ENCODE assay signal across 8 mouse cellular contexts in the genomic region with DNA sequence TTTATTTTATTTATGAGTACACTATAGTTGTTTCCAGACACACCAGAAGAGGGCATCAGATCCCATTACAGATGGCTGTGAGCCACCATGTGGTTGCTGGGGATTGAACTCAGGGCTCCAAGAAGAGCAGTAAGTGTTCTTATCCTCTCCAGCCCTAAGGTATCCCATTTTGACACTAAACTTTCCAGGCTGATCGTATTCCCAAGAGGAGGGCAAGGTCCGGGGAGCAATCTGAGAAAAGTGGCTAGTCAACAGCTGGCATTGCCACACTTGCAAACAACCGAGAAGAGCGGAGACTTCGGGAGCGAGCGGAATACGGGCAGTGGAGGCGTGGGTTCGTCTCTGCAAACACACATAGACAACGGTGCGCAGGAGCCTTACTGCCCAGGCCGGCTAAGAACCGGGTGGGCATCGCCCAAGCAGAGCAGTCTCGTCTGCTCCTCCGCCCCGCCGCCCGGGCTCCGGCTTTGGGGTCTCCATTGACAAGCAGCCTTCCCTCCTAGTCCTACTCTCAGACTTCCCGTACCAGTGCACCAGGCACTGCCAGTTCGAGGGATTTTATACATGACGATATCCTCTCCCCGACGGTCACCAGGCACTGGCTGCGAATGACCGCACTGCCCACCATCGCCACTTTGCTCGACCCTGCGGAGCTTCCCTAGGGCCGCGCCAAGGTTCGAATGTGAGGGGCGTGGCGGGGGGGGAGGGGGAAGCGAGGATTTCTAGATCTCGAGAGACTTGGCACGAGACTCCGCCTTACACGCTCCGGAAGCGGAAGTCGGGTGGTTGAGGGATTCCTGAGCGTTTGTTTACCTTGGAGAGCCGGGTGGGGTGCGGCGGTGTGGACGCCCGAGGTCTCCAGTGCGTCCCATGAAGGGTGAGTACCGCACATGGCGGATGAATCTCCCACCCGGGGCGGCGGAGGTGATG. TPM values are rescaled to one million over a fixed set of nuclear protein-coding genes. Genes with fewer than 3 reads are reported as not detected.
DNase-seq lines count a peak whose midpoint lies in the region; ATAC-seq and TF ChIP-seq lines count a peak whose summit lies in the region.

Gene Ramac (plus strand): TSS at position 746 of the 930 bp plus-strand sequence.

- H3K9ac ChIP-seq in hindbrain, postnatal 0 days (replicated peaks; ENCODE audit: low read length), result peak within 1 kb of the TSS; percentile 83

- peak; percentile 98 for DNase-seq in ZHBTc4 (ENCODE audit: low read depth, low spot score)
- peak; percentile 92 for DNase-seq in gastrocnemius, adult 2 months
- DNase-seq in hindbrain, postnatal 0 days (ENCODE audit: low spot score), result peak; percentile 98
- DNase-seq in left cerebral cortex, adult 2 months (ENCODE audit: extremely low spot score in 1 of 2, low spot score in 2 of 2), result peak; percentile 81 to 82
- DNase-seq in right cerebral cortex, postnatal 10 days (ENCODE audit: low spot score in 2 of 2), result peak; percentile 93 to 94
- peak; percentile 82 for DNase-seq in urinary bladder, postnatal 25 days (ENCODE audit: low spot score)

- under 1% methylated on average over 56 of the region's 56 CpGs for WGBS in hindbrain, postnatal 0 days

- no peaks in the 10 kb centered on the region for H3K9me3 ChIP-seq in hindbrain, postnatal 0 days (ENCODE audit: low read length)
- no peaks in the 10 kb centered on the region for H3K9me3 ChIP-seq in megakaryocyte, embryonic 14.5 days

- peak within 1 kb of the TSS; percentile 87 for H3K4me3 ChIP-seq in gastrocnemius, adult 2 months
- H3K4me3 ChIP-seq in hindbrain, postnatal 0 days (ENCODE audit: low read length), result peak within 1 kb of the TSS; percentile 80
- peak within 1 kb of the TSS; percentile 77 for H3K4me3 ChIP-seq in left cerebral cortex, adult 2 months
- peak within 1 kb of the TSS; percentile 99 for H3K4me3 ChIP-seq in megakaryocyte, embryonic 14.5 days (replicated peaks)

- ATAC-seq in common myeloid progenitor, adult 5-6 weeks (replicated peaks; ENCODE audit: low read depth, poor library complexity, severe bottlenecking), result peak; percentile 89
- peak; percentile 97 for ATAC-seq in hindbrain, postnatal 0 days

- H3K27me3 ChIP-seq in hindbrain, postnatal 0 days (ENCODE audit: insufficient read depth, low read length), result no peaks in the 10 kb centered on the region
- no peaks in the 10 kb centered on the region for H3K27me3 ChIP-seq in megakaryocyte, embryonic 14.5 days (replicated peaks)

- peak within 1 kb of the TSS; percentile 89 for H3K27ac ChIP-seq in gastrocnemius, adult 2 months
- peak within 1 kb of the TSS; percentile 84 for H3K27ac ChIP-seq in hindbrain, postnatal 0 days
- H3K27ac ChIP-seq in left cerebral cortex, adult 2 months, result peak within 1 kb of the TSS; percentile 90

- 0 out of 2 replicates have a peak, but pooled peaks cover 10% of the 10 kb centered on the region for H3K4me1 ChIP-seq in hindbrain, postnatal 0 days (ENCODE audit: insufficient read depth, low read length)
- peaks cover 40% of the 10 kb centered on the region for H3K4me1 ChIP-seq in megakaryocyte, embryonic 14.5 days

- intact Hi-C loops in gastrocnemius, adult 2 months (cut with DNase I), result no loop called here
- intact Hi-C loops in left cerebral cortex, adult 2 months (cut with DNase I), result loop anchor here (1.0 to 5.0 kb wide), 4 partner anchors 56 to 191 kb away; partner anchors contain the start of genes Btbd1, Homer2 and Whamm

- no peak for TF ChIP-seq CTCF in gastrocnemius, adult 2 months (IDR thresholded peaks at IDR 0.05)
- TF ChIP-seq CTCF in hindbrain, postnatal 0 days (IDR thresholded peaks at IDR 0.05; ENCODE audit: low read depth), result peak; percentile 57
- TF ChIP-seq CTCF in left cerebral cortex, adult 2 months (IDR thresholded peaks at IDR 0.05), result peak; percentile 37

- H3K36me3 ChIP-seq in hindbrain, postnatal 0 days (ENCODE audit: insufficient read depth, low read length), result no peaks in the 10 kb centered on the region
- peaks cover 5% of the 10 kb centered on the region for H3K36me3 ChIP-seq in megakaryocyte, embryonic 14.5 days (replicated peaks; ENCODE audit: low read length)

- H3K4me2 ChIP-seq in hindbrain, postnatal 0 days (ENCODE audit: low read depth, low read length), result peak within 1 kb of the TSS; percentile 82

RNA-seq across cellular contexts. Expression of gene Ramac, which starts in this region (rescaled TPM):
- 81.4 and 86.9 TPM in 2 replicates for total RNA-seq in common myeloid progenitor, adult 5-6 weeks (2017)
- 10 to 100 TPM; 23.8 to 24.8 TPM for total RNA-seq in gastrocnemius, adult 2 months (2021)
- 45.2 and 52.0 TPM in 2 replicates for total RNA-seq in hindbrain, postnatal 0 days (2014; rRNA removed)
- polyA plus RNA-seq in hindbrain, postnatal 0 days (2015; fragmentation: Nextera tagmentation; extraction: Ambion mirVana), result 165 and 170 TPM in 2 replicates
- 10 to 100 TPM; 80.9 to 88.7 TPM for total RNA-seq in left cerebral cortex, adult 2 months (2021)
- polyA plus RNA-seq in megakaryocyte, embryonic 14.5 days (2012; ENCODE audit: insufficient read depth, low replicate concordance), result 2.4 and 17.2 TPM in 2 replicates

Comparison
In these comparisons a context has a peak if more than half of its experiments do, and no peak if none do; other contexts are left out.
1. Peak in every context shown above with its lines: DNase-seq, ATAC-seq, H3K4me3 ChIP-seq and H3K27ac ChIP-seq.